Mouse (Mus musculus): ENCODE results near the gene Man1a2. TPM values are rescaled to one million over a fixed set of nuclear protein-coding genes. Genes with fewer than 3 reads are reported as not detected.

The Man1a2 gene
- total RNA-seq, 2 experiments from 2014 or later: 78.8 to 86.7 TPM

Other genes starting within 250 kb of the Man1a2 start
- 10 to 100 TPM; 18.1 to 23.5 TPM for gene Tent5c, start 196.2 kb downstream of the Man1a2 start, total RNA-seq (2021)
- under 1 TPM; 0.18 to 0.55 TPM for gene Vtcn1, start 140.0 kb upstream of the Man1a2 start, total RNA-seq (2021)
- gene Trim45, start 236.7 kb upstream of the Man1a2 start, total RNA-seq (2021): 1 to 10 TPM; 3.9 to 5.3 TPM